Mouse (Mus musculus): ENCODE data around the gene Pepd.

DNA sequence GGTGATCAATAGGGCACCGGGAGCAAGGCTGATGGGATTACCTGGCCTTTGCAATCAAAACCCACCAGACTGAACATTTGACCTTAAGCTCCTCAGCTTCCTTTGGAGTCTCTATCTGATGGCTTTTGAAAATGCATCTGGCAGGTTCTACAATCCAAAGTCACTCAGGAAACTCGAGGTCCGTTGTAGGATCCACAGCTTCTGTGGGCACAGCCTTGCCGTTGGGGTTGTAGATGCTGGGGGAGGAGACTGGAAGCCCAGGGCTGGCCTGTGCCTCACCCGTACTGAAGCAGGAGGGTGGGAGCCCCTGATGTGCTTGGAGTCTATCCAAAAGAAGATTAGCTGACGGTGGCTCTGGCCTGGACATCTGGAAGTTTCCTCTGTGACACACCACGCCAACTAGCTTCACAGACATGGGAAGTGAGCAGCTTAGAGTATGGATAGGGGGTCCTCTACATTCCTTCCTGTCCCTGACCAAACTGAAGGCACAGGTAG is 18.1 kb downstream of the Pepd start:
- TF ChIP-seq ZC3H11A (IDR thresholded peaks at IDR 0.05; ENCODE audit: low read depth, low read length) (no peak), POLR2AphosphoS2 (IDR thresholded peaks at IDR 0.05; ENCODE audit: low read length) (no peak), RCOR1 (IDR thresholded peaks at IDR 0.05; ENCODE audit: low read depth, low read length) (no peak), POLR2A (IDR thresholded peaks at IDR 0.05; ENCODE audit: control insufficient read depth in 1 of 2, insufficient read depth in 1 of 2, low read depth in 1 of 2, low read length in 2 of 2, poor library complexity in 1 of 2) (no peak), EP300 (IDR thresholded peaks at IDR 0.05; ENCODE audit: low read depth in 1 of 2, low read length in 2 of 2) (no peak), CHD1 (IDR thresholded peaks at IDR 0.05; ENCODE audit: low read depth, low read length) (no peak), SIN3A (IDR thresholded peaks at IDR 0.05; ENCODE audit: low read length) (no peak), SMC3 (IDR thresholded peaks at IDR 0.05; ENCODE audit: low read depth, low read length) (no peak), CTCF (IDR thresholded peaks at IDR 0.05 in 2 of 3, conservative IDR thresholded peaks at IDR 0.05 in 1 of 3; ENCODE audit: control insufficient read depth in 1 of 3, insufficient read depth in 1 of 3, low read depth in 2 of 3, low read length in 3 of 3, poor library complexity in 1 of 3, severe bottlenecking in 1 of 3) (no peak)

Data from MEL (cell line).